Mouse (Mus musculus) olfactory bulb, adult 2 months (tissue): Measurements from ENCODE around the gene 6330403K07Rik. TPM values are rescaled to one million over a fixed set of nuclear protein-coding genes. Genes with fewer than 3 reads are reported as not detected.

Source experiments
- H3K27ac ChIP-seq: fragments of 200-500 bp; 2 replicates; pipeline ENCODE4 v1.5.1; 2012; ENCODE audit warnings: low read depth, low read length; ENCODE audit not compliant: insufficient read depth
- H3K4me1 ChIP-seq: fragments of 200-500 bp; 2 replicates; pipeline ENCODE4 v1.6.1; 2012; ENCODE audit warnings: low read length; ENCODE audit not compliant: control insufficient read depth, insufficient read depth
- H3K4me3 ChIP-seq: fragments of 200-500 bp; 2 replicates; pipeline ENCODE4 v1.5.1; 2012; ENCODE audit warnings: mild to moderate bottlenecking, low read depth, low read length, moderate library complexity; ENCODE audit not compliant: insufficient read depth
- CTCF ChIP-seq: fragments of 200-500 bp; IDR thresholded peaks from 2 replicates; pipeline ENCODE4 v1.5.1; 2012; ENCODE audit warnings: low read depth, mild to moderate bottlenecking, low read length, moderate library complexity; ENCODE audit not compliant: insufficient read depth
- POLR2A ChIP-seq: fragments of 200-500 bp; IDR thresholded peaks from 2 replicates; pipeline ENCODE4 v1.6.1; 2012; ENCODE audit warnings: mild to moderate bottlenecking, low read depth, low read length, moderate library complexity; ENCODE audit not compliant: insufficient read depth
- WGBS: fragments of 180-500 bp; shearing (Covaris S2); methylation state at CpG from one replicate; pipeline ENCODE4 v1.1.7; 2018; 5-methylcytosine and 5-hydroxymethylcytosine counted together
- polyA plus RNA-seq: library from polyadenylated mRNA; stranded (reverse); fragments of >200 nt; gene quantifications from 2 replicates; pipeline ENCODE4 v1.2.4, GENCODE M21; 2012; ENCODE audit warnings: low replicate concordance; ENCODE audit not compliant: missing spikeins, insufficient read depth, insufficient read length

The 6330403K07Rik gene
- polyA plus RNA-seq, 1 experiment: not detected

DNA sequence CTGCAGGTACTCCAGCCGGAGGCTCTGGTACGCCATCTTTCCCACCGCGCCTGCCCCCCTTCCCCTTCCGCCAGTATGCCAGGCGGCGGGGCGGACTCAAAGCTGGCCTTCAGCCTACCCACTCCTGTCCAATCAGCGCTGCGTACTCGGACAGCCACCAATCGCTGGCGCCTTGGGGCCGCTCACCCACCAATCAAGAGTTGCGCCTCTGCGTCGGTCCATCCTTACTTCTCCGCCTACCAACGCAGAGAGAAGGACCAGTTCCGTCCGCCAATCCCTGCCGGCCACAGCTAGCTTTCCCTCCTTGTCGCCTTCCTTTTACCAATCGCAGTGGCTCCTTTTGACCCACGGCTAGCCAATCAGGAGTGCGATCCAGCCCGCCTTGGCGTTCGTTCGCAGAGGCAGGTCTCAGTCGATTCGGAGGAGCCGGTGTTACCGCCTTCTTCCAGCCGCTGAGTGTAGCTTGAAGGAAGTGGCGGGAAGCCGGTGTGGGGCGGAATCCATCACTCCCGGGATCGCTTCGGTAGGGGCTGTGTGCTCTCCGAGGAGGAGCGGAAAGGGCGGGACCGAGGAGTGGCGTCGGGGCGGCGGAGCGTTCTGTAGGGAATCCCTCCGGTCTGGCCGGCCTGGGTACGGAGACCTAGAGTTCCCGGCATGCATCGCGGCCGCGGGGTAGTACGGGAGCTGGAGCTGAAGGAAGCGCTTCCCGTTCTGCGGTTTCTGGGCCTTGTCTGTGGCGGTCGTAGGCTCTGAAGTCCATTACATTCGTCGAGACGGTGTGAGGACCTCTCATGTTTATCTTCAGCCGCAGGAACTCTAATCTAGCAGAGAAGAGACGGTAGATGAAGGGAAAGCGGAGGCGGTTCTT, 13.9 kb downstream of the 6330403K07Rik start, which contains the start of the genes Mis12 and Derl2:
Mis12 (plus strand) TSS at position 411 of the 868 bp plus-strand sequence.
Derl2 (minus strand) TSS at position 641 of the 868 bp plus-strand sequence.
- Histone ChIP-seq H3K4me3 (peak within 1 kb of the TSS; percentile 90), H3K4me1 (no peaks in the 10 kb centered on the region), H3K27ac (peak within 1 kb of the TSS; percentile 58)
- WGBS: under 1% methylated on average over 71 of the region's 71 CpGs
- TF ChIP-seq CTCF (no peak), POLR2A (peak; percentile 39; the same call in 1 of the 2 replicates)

DNA sequence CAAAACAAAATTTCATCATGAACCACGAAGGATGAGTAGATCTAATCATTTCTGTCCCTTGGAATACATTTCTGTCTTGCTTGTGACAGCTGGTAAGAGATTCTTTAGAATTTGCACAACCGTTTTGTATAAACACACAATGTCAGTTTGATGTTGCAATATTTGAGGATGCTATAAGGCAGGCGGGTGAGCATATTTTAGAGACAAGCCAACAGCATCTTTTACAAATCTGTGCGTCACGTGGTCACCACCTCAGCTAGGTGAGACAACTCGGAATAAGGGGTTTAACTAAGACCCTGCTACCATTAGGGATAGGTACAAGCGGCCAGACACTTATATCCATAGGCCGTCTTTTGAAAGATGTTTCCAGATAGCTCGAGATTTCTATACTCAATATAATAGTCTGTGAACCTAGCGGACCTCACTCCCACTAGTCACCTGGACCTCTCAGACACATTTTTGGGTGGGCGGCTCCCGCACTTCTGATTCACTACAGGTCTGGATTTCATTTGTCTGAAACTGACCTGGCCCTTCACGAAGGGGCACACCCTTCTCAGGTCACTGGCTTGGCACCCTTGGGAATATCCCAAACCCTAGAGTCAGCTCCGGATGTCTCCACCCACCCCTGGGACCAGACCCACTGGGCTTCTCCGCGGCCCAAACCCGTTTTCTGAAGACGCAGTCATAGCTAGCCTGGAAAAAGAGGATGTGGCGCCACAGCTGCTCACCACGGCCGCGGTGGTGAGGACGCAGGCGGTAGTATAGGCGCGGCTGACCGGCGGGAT, 14.7 kb downstream of the 6330403K07Rik start:
- H3K27ac ChIP-seq: peak overlapping the region; percentile 58
- H3K4me3 ChIP-seq: peak overlapping the region; percentile 89
- no peak for TF ChIP-seq POLR2A
- no peak for TF ChIP-seq CTCF
- 3% methylated on average over 28 of the region's 28 CpGs for WGBS
- no peaks in the 10 kb centered on the region for H3K4me1 ChIP-seq

DNA sequence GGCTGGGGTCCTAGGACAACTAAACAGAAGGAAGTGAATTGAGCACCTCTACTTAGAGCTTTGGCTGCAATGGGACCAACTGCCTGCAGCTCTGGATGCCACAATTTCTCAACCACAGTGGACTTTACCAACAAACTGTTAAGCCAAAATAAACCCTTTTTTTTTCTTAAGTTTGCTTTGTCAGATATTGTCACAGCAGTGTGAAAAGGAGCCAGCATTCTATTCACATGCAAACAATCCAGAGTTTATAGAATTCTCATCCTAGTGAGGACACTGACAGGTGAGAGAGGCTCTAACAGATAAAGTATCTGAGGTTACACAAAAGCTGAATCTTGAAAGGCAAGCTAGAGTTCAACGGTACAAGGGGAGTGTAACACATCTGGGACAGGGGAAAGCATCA, 16.3 kb downstream of the 6330403K07Rik start:
- no peaks in the 10 kb centered on the region for H3K4me1 ChIP-seq
- WGBS: 75% methylated on average over 1 of the region's 1 CpGs
- TF ChIP-seq CTCF (no peak), POLR2A (no peak)
- no peak overlapping the region for H3K27ac ChIP-seq
- H3K4me3 ChIP-seq: no peak overlapping the region

DNA sequence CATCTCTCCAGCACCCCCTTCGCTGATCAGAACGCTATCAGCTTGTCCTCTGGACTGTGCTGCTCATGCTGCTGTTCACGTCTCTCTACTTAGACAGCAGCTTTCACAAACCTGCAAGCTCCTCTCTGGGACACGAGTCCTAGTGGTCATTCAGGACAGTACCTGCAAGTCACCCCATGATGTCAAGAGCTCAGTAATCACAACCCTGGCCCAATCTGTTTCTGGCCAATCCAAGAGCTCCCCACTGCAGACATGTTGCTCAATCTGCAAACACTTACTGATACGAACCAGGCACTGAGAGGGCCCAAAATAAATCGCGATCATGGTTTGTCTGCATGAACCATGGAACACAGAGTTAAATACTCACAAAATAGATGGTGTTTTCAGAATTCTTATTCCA, 20.6 kb downstream of the 6330403K07Rik start:
- Histone ChIP-seq H3K27ac (no peak overlapping the region), H3K4me1 (no peaks in the 10 kb centered on the region), H3K4me3 (no peak overlapping the region)
- WGBS: 97% methylated on average over 7 of the region's 7 CpGs
- no peak for TF ChIP-seq POLR2A
- no peak for TF ChIP-seq CTCF

DNA sequence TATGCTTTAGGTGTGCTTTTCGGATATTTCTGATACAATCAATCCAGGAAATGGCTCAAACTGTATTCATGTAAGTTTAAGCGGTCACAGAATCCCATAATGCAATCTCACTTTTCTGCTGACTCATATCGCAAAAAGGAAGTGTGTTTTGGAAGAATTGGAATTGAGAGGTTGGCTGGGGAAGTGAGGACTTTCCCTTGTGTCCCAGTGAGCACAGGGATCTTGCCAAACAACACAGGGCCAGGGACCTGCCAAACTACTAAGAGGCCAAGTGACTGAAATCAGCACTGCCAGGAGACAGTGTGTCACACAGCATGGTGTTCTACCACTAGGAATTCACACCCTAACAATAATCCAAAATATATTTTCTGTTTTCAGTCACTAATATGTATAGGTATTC, 25.0 kb downstream of the 6330403K07Rik start:
- H3K27ac ChIP-seq: no peak overlapping the region
- H3K4me3 ChIP-seq: no peak overlapping the region
- 0 out of 2 replicates have a peak, but pooled peaks cover 3% of the 10 kb centered on the region for H3K4me1 ChIP-seq
- WGBS: 89% methylated on average over 3 of the region's 3 CpGs
- TF ChIP-seq CTCF (no peak), POLR2A (no peak)

DNA sequence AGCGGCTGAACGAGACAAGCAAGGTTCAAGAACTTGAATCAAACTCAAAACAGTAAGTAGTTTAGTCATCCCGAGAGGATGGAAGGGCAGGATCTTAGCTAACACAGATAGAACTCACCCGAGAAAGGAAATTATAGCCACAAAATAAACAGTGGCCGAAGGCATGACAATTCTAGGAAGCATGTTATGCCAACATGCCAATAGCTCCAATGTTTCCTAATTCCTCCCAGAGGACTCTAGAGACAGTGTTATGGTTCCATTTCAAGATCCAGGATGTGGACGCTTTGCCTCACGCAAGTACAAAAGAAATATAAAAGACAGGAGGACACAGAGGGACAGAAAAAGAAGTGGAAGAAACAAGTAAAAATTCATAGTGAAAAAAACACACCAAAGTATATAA, 25.5 kb downstream of the 6330403K07Rik start:
- H3K27ac ChIP-seq: no peak overlapping the region
- 92% methylated on average over 7 of the region's 7 CpGs for WGBS
- TF ChIP-seq POLR2A (no peak), CTCF (no peak)

DNA sequence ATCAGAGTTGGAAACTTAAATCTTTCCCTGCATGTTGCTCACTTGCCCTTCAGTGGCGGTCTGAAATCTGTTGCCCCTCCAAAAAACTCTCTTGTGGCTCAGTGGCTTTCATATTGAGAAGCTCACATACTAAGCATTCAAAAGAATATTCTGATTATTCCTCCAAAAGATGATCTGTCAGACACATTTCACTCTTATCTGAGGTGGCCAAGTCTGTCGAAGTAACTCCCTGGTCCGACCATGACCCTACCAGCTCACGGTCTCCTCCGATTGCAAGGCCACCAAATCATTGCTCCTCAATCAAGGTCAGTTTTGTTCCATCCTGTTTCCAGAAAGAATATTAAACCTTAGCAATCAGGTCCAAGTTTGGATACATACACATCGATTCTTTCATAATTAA, 26.3 kb downstream of the 6330403K07Rik start:
- TF ChIP-seq POLR2A (no peak), CTCF (no peak)
- WGBS: 95% methylated on average over 6 of the region's 6 CpGs
- 0 out of 2 replicates have a peak, but pooled peaks cover 3% of the 10 kb centered on the region for H3K4me1 ChIP-seq
- H3K27ac ChIP-seq: no peak overlapping the region
- H3K4me3 ChIP-seq: no peak overlapping the region

More for the DNA sequence above, 25.5 kb downstream of the 6330403K07Rik start:
- Histone ChIP-seq H3K4me3 (no peak overlapping the region), H3K4me1 (0 out of 2 replicates have a peak, but pooled peaks cover 3% of the 10 kb centered on the region)

DNA sequence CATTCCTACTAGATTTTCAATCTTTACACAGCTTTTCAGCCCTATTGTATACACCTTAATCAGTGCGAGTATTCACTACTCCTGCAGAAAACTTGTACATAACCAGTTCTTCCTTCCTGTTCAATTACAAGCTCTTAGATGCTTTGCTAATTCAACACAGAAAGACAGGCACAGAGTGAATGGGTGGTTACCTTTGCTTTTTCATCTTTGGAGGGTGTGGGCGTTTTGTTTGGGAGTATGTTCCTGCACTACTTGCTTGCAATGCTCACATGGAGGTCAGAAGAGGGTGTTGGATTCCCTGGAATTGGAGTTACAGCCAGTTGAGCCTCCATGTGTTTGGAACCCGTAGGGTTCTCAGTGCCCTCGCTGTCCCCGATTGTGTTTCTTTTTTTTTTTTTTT, 28.3 kb downstream of the 6330403K07Rik start:
- Histone ChIP-seq H3K4me1 (0 out of 2 replicates have a peak, but pooled peaks cover 5% of the 10 kb centered on the region), H3K27ac (no peak overlapping the region), H3K4me3 (no peak overlapping the region; the same call in 1 of the 2 replicates)
- TF ChIP-seq CTCF: no peak
- TF ChIP-seq POLR2A: no peak
- whole genome bisulfite sequencing: 25% methylated on average over 5 of the region's 5 CpGs

DNA sequence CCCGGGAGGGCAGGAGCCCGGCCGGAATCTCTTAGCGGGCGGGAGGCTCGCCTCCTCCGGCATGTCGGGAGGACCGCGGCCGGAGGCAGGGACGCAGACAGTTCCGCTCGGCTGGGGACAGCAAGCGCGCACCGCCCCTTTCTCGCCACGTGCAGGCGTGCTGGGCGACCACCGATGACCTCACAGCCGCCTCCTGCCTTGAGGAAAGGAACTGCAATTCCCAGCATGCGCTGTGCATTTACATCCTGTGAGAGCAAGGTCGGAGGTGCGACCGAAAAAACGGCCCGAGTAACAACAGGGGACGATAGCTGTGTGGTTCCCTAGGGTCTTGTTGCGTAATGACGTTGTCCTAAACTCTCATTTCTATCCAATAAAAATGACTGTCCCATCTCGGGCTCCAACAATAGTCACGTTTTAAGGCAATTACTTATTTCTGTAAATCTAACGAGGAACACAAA, 29.0 kb downstream of the 6330403K07Rik start, which contains the start of gene Dhx33:
Dhx33 (minus strand) TSS at position 122 of the 458 bp plus-strand sequence.
- TF ChIP-seq POLR2A (peak; percentile 39; the same call in 1 of the 2 replicates), CTCF (no peak)
- H3K4me1 ChIP-seq: 0 out of 2 replicates have a peak, but pooled peaks cover 5% of the 10 kb centered on the region
- H3K27ac ChIP-seq: 0 out of 2 replicates have a peak within 1 kb of the TSS, but pooled peaks have one; percentile 16
- under 1% methylated on average over 35 of the region's 35 CpGs for WGBS
- peak within 1 kb of the TSS; percentile 82 for H3K4me3 ChIP-seq
